Mouse (Mus musculus) megakaryocyte, embryonic 14.5 days (primary cell): ENCODE measurements around the gene Bco1. TPM values are rescaled to one million over a fixed set of nuclear protein-coding genes. Genes with fewer than 3 reads are reported as not detected.
A peak's percentile ranks its signal among the peaks of the same experiment; 100 is the strongest.

ENCODE experiments used
- H3K27me3 ChIP-seq: replicated peaks from 2 replicates; pipeline ENCODE3; 2012; ENCODE audit warnings: inconsistent platforms
- H3K36me3 ChIP-seq: replicated peaks from 2 replicates; pipeline ENCODE3; 2012; ENCODE audit warnings: low read length, inconsistent platforms, mixed read lengths
- H3K4me1 ChIP-seq: 2 replicates; pipeline ENCODE4 v1.6.1; 2012; ENCODE audit warnings: inconsistent platforms
- H3K4me3 ChIP-seq: replicated peaks from 2 replicates; pipeline ENCODE3; 2012; ENCODE audit warnings: moderate library complexity, mild to moderate bottlenecking, inconsistent platforms
- H3K9me3 ChIP-seq: 2 replicates; pipeline ENCODE4 v1.6.1; 2012; ENCODE audit warnings: inconsistent platforms
- FLI1 ChIP-seq: IDR thresholded peaks from 2 replicates; pipeline ENCODE4 v1.6.1; 2012; ENCODE audit warnings: low read length, inconsistent platforms, mixed read lengths
- GATA1 ChIP-seq: IDR thresholded peaks from 3 replicates; pipeline ENCODE4 v1.6.1; 2012; ENCODE audit warnings: mixed read lengths, low read length, inconsistent platforms, borderline replicate concordance
- polyA plus RNA-seq: library from polyadenylated mRNA; stranded (reverse); fragments of >175 nt; gene quantifications from 2 replicates; pipeline ENCODE4 v1.2.3, GENCODE M21; 2012; ENCODE audit warnings: low replicate concordance; ENCODE audit not compliant: insufficient read depth

Bco1 gene
- polyA plus RNA-seq, 1 experiment: 0.30 TPM

DNA sequence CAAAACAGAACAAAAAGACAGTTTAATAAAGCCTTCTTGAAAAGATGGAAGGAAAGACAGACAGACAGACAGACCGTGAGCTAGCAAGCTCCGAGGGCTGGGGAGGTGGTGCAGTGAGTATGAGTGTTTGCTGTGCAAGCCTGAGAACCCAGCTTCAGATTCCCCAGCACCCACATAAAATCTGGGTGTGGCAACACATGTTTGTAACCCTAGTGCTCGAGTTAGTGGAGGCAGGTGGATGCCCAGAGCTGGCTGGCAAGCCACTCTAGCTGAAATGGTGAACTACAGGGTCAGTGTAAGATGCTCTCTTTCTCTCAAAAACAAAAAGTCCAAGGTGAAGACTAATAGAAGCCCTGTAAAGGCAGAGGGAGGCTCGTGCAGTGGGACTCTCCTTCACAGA is 69.3 kb downstream of the Bco1 start:
- no peaks in the 10 kb centered on the region for H3K27me3 ChIP-seq
- no peaks in the 10 kb centered on the region for H3K9me3 ChIP-seq
- peaks cover 52% of the 10 kb centered on the region for H3K4me1 ChIP-seq
- H3K4me3 ChIP-seq: no peak overlapping the region
- H3K36me3 ChIP-seq: peaks cover 61% of the 10 kb centered on the region
- TF ChIP-seq GATA1 (no peak), FLI1 (no peak)

DNA sequence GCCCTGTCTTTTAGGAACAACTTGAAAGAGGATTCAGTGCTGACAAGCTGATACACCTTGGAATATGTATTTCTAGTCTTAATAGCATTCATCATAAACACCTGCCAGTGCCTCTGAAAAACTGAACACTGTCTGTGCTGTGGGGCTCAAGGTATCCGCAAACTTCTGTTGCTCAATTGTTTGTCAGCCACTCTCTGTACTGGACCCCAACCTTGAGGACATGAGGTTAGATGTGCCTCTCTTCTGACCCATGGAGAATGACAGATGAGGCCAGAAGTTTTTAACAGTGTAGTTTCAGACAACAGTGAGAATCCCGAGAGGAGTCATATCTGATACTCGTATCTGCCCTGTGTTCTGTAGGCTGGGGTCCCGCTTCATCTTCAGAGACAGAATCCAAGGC is 69.9 kb downstream of the Bco1 start:
- Histone ChIP-seq H3K4me1 (peaks cover 55% of the 10 kb centered on the region), H3K27me3 (no peaks in the 10 kb centered on the region)

DNA sequence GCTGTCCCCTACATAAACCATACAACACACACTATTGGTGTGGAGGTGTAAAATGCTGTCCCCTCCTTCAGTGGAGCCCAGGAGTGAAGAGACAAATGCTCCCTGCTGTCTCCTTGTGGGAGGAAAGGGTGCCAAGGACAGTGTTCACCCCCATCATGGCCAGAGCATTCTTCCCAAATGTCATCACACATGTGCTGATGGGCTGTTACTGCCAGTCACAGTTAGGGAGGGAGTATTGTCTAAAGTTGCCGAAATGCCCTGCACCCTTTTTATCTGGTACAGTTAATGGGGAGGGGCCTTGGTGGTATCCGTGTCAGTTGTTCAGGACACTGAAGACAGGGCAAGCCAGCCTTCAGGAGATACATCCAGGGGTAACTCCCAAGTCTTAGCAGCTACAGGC is 70.9 kb downstream of the Bco1 start:
- no peaks in the 10 kb centered on the region for H3K27me3 ChIP-seq
- TF ChIP-seq GATA1 (no peak), FLI1 (no peak)
- peaks cover 55% of the 10 kb centered on the region for H3K4me1 ChIP-seq
- peaks cover 61% of the 10 kb centered on the region for H3K36me3 ChIP-seq
- H3K4me3 ChIP-seq: no peak overlapping the region
- H3K9me3 ChIP-seq: no peaks in the 10 kb centered on the region

More for the DNA sequence above, 69.9 kb downstream of the Bco1 start:
- Histone ChIP-seq H3K36me3 (peaks cover 61% of the 10 kb centered on the region), H3K4me3 (no peak overlapping the region), H3K9me3 (no peaks in the 10 kb centered on the region)
- TF ChIP-seq FLI1: no peak
- no peak for TF ChIP-seq GATA1

DNA sequence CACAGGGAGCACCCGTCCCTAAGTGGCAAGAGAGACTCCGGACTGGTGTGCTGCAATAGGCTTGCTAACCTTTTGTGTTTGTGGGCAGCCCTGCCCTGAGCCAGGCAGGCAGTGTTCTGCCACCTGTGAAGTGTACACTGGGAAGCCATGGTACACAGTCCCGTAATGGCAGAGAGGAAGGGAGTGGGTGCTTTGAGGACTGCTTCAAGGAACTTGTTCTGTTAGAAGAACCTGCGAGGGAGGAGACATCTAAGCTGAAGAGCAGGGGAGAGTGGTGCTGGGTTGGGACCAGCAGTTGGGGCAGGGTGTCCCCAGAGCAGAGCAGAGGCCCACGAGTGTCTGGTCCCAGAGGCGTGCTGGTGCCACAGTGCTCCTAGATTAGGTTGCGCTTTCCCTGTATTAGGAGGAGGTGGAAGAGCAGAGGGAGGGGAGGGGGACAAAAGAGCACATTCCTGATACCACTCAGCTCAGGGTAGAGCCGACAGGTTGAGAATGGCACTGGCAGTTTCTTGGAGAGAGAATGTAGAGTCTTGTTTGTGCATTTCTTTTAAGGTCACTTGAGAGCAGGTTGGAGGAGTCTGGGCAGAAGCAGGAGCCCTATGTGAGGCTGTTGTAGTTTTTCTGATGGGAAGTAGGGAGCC is 71.7 kb downstream of the Bco1 start:
- H3K9me3 ChIP-seq: no peaks in the 10 kb centered on the region
- no peaks in the 10 kb centered on the region for H3K27me3 ChIP-seq
- no peak overlapping the region for H3K4me3 ChIP-seq
- TF ChIP-seq FLI1 (no peak), GATA1 (no peak)
- H3K4me1 ChIP-seq: peaks cover 61% of the 10 kb centered on the region
- H3K36me3 ChIP-seq: peaks cover 65% of the 10 kb centered on the region

DNA sequence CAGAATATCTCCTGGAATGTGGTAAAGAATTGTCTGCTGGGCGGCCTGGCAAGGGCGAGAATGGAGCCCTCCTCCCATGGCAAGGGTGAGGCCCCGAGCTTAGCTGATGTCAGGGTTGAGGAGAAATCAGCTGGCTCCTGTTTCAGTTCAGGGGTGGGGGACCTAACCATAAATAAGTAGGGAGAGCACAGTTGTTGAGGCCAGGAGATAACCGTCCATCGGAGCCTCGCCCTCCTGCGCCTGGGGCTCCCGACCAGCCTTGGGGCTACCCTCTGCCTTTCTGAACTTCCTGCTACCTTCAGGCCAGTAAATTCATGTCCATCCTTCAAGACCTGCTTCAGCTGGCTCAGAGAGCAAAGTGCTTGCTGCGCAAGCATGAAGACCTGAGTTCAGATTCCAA is 72.7 kb downstream of the Bco1 start:
- H3K9me3 ChIP-seq: no peaks in the 10 kb centered on the region
- peaks cover 66% of the 10 kb centered on the region for H3K36me3 ChIP-seq
- H3K4me1 ChIP-seq: peaks cover 67% of the 10 kb centered on the region

DNA sequence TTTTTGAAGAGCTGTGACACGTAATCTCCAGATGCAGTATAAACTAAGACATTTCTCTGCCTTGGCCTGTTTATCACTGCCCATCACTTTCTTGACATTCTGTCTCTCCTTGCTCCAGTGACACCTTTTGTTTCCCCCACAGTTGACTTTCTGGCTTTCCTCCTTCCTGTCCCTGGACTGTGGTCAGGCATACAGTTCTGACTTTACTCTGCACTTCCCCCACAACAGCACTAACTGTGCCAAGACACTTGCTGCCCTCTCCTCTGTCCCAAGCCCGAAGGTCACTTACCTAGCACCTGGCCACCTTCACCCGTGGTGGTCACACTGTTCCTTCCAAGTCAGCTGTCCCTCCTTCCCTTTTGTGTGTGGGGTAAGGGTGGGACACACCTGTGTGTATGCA is 76.2 kb downstream of the Bco1 start:
- Histone ChIP-seq H3K4me3 (peak overlapping the region; percentile 54), H3K9me3 (no peaks in the 10 kb centered on the region), H3K27me3 (no peaks in the 10 kb centered on the region), H3K4me1 (peaks cover 79% of the 10 kb centered on the region), H3K36me3 (peaks cover 75% of the 10 kb centered on the region)
- TF ChIP-seq GATA1 (no peak), FLI1 (no peak)

More for the DNA sequence above, 72.7 kb downstream of the Bco1 start:
- H3K27me3 ChIP-seq: no peaks in the 10 kb centered on the region
- no peak for TF ChIP-seq GATA1
- TF ChIP-seq FLI1: no peak
- no peak overlapping the region for H3K4me3 ChIP-seq

DNA sequence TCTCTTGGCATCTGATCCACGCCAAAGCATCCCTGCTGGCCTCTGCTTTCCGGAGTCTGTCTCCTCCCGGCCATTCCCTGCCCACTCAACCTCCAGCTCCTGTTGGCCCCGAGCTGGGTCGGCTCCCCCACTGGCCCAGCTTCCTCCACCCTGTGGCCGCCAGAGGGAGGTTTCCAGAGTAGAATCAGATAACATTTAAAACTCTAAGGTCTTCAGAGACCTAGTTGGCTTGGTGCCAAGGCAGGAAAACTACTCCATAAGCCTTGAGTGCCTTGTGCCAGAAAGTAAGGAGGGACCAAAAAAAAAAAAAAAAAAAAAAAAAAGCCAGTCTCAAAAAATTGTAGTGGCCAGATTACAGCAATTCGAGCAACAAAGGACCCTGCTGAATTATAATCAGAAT is 77.2 kb downstream of the Bco1 start:
- Histone ChIP-seq H3K4me3 (no peak overlapping the region), H3K9me3 (no peaks in the 10 kb centered on the region), H3K27me3 (no peaks in the 10 kb centered on the region), H3K36me3 (peaks cover 76% of the 10 kb centered on the region), H3K4me1 (peaks cover 79% of the 10 kb centered on the region)
- TF ChIP-seq GATA1 (no peak), FLI1 (no peak)

DNA sequence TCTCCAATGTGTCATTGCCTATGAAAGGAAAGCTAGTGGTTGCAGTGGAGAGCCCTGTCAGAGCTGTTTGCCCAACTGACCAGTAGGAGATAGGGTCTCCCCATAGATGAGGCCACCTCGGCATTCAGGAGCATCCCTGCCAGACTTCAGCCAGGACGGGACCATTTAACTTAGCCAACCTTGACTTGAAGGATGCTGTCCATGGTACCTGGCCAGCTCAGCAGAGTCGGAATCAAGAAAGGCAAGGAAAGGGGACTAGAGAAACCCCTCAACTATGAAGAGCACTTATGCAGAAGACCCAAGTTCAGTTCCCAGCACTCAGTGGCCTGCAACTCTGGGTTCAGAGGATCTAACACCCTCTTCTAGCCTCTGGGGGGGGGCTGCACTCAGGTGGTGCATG is 78.0 kb downstream of the Bco1 start:
- no peak for TF ChIP-seq GATA1
- peaks cover 74% of the 10 kb centered on the region for H3K36me3 ChIP-seq
- no peaks in the 10 kb centered on the region for H3K9me3 ChIP-seq
- H3K4me3 ChIP-seq: no peak overlapping the region
- H3K4me1 ChIP-seq: peaks cover 73% of the 10 kb centered on the region
- no peaks in the 10 kb centered on the region for H3K27me3 ChIP-seq

DNA sequence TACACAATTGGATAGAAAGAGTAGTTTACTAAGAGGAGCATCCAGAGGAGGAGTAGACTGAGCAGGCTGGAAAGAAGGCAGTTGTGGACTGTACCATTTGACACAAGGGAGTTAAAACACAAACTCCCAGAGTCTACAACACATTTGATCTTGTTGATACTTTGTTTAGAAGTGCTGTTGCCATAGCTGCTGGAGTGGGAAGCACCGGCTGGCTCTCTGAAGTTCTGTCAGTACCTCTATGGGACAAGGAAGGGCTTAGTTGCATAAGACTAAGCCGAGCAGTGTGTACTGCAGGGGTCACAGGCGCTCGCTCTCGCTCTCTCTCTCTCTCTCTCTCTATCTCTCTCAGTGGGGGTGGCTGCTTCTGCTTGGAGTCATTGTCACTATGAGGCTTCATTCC is 78.9 kb downstream of the Bco1 start:
- H3K9me3 ChIP-seq: no peaks in the 10 kb centered on the region
- H3K4me1 ChIP-seq: peaks cover 71% of the 10 kb centered on the region
- peaks cover 74% of the 10 kb centered on the region for H3K36me3 ChIP-seq
- no peak overlapping the region for H3K4me3 ChIP-seq
- no peaks in the 10 kb centered on the region for H3K27me3 ChIP-seq
- TF ChIP-seq GATA1: no peak

DNA sequence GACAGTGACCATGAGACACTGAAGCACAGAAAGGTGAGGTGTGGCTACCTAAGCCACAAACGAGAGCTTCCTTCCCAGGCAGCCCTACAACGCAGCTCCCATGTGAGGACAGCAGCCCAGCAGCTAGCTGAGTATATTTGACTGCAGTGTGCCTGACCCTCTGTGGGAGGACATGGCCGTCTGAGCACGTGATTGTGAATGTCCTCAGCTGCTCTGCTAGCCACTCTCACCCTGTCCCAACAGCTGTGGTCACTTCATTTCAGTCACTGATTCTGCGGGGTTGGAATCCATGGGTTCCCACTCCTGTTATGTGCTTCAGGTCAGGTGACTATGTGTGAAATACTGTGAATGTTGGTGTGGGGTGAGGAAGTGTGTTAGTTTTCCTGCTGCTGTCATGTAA is 80.7 kb downstream of the Bco1 start:
- no peaks in the 10 kb centered on the region for H3K9me3 ChIP-seq
- peaks cover 60% of the 10 kb centered on the region for H3K4me1 ChIP-seq
- no peak for TF ChIP-seq GATA1
- no peak overlapping the region for H3K4me3 ChIP-seq
- no peaks in the 10 kb centered on the region for H3K27me3 ChIP-seq
- H3K36me3 ChIP-seq: peaks cover 79% of the 10 kb centered on the region

DNA sequence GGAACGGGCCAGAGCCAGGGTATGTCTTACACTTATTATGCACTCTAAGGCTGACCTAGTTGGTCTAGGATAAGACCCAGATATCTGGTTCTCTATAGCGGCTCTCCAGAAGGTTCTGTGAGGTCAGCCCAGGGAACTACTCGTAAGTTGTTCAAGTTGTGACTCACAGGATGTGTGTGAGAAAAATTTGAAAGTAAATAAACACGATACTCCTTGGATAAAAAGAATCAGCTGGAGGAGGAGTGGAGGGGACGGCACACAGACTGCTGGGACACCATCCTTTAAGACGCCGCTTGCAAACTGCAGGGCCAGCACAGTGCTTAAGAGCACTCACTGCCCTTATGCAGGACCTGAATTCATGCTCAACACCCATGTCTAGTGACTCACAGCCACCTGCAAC is 81.6 kb downstream of the Bco1 start:
- peaks cover 59% of the 10 kb centered on the region for H3K4me1 ChIP-seq
- no peaks in the 10 kb centered on the region for H3K9me3 ChIP-seq
- no peaks in the 10 kb centered on the region for H3K27me3 ChIP-seq
- peak overlapping the region; percentile 16 for H3K4me3 ChIP-seq
- TF ChIP-seq GATA1: no peak
- no peak for TF ChIP-seq FLI1
- H3K36me3 ChIP-seq: peaks cover 79% of the 10 kb centered on the region

DNA sequence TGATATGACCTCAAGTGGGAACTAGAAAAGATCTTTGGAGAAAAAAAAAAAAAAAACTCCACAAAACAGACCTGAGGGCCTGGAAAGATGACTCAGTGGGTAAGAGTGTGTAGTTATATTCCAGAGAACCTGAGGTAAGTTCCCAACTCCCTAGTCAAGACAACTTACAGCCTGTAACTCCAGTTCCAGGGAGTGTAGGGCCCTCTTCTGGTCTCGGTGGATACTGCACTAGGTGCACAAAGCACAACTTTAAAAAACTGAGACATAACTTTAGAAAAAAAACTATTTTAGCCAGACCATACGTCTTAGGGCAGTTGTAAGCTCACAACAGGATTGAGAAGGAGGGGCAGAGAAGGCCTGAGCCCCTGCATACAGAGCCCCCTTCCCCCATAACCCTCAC is 82.4 kb downstream of the Bco1 start:
- no peaks in the 10 kb centered on the region for H3K27me3 ChIP-seq
- peaks cover 83% of the 10 kb centered on the region for H3K36me3 ChIP-seq
- TF ChIP-seq FLI1 (no peak), GATA1 (no peak)
- peaks cover 59% of the 10 kb centered on the region for H3K4me1 ChIP-seq
- H3K4me3 ChIP-seq: no peak overlapping the region
- no peaks in the 10 kb centered on the region for H3K9me3 ChIP-seq
